Mouse (Mus musculus): ENCODE results near the gene Rph3al.

The Rph3al gene

GRCm38 (mm10) chr11:75938379-75938906, at the start of gene Rph3al:
TSS of gene Rph3al (minus strand) at chr11:75938429.
- DNase-seq (ENCODE audit: low read depth, low spot score), result no peak
- no peaks in the 10 kb centered on the region for H3K27me3 ChIP-seq (ENCODE audit: control insufficient read depth, insufficient read depth, low read length, poor library complexity, severe bottlenecking)
- H3K36me3 ChIP-seq (ENCODE audit: control insufficient read depth, insufficient read depth, low read length, poor library complexity, severe bottlenecking), result no peaks in the 10 kb centered on the region

GRCm38 (mm10) chr11:75985948-75986347, 47.7 kb upstream of the Rph3al start:
- no peaks in the 10 kb centered on the region for H3K36me3 ChIP-seq (ENCODE audit: control insufficient read depth, insufficient read depth, low read length, poor library complexity, severe bottlenecking)
- DNase-seq (ENCODE audit: low read depth, low spot score), result no peak
- H3K27me3 ChIP-seq (ENCODE audit: control insufficient read depth, insufficient read depth, low read length, poor library complexity, severe bottlenecking), result no peaks in the 10 kb centered on the region

GRCm38 (mm10) chr11:75984581-75984980, 46.4 kb upstream of the Rph3al start:
- Histone ChIP-seq H3K36me3 (ENCODE audit: control insufficient read depth, insufficient read depth, low read length, poor library complexity, severe bottlenecking) (no peaks in the 10 kb centered on the region), H3K27me3 (ENCODE audit: control insufficient read depth, insufficient read depth, low read length, poor library complexity, severe bottlenecking) (no peaks in the 10 kb centered on the region)
- peak; percentile 50 for DNase-seq (ENCODE audit: low read depth, low spot score)

- H3K36me3 ChIP-seq (ENCODE audit: control insufficient read depth, insufficient read depth, low read length, poor library complexity, severe bottlenecking), result no peaks in the 10 kb centered on the region
- no peaks in the 10 kb centered on the region for H3K27me3 ChIP-seq (ENCODE audit: control insufficient read depth, insufficient read depth, low read length, poor library complexity, severe bottlenecking)
These were observed 45.0 kb upstream of the Rph3al start for GRCm38 (mm10) chr11:75983194-75983593.

GRCm38 (mm10) chr11:75980413-75980812, 42.2 kb upstream of the Rph3al start:
- H3K27me3 ChIP-seq (ENCODE audit: control insufficient read depth, insufficient read depth, low read length, poor library complexity, severe bottlenecking), result no peaks in the 10 kb centered on the region
- H3K36me3 ChIP-seq (ENCODE audit: control insufficient read depth, insufficient read depth, low read length, poor library complexity, severe bottlenecking), result no peaks in the 10 kb centered on the region
- no peak for DNase-seq (ENCODE audit: low read depth, low spot score)

More at GRCm38 (mm10) chr11:75983194-75983593, 45.0 kb upstream of the Rph3al start:
- peak; percentile 67 for DNase-seq (ENCODE audit: low read depth, low spot score)

GRCm38 (mm10) chr11:75978051-75978450, 39.8 kb upstream of the Rph3al start:
- peak; percentile 63 for DNase-seq (ENCODE audit: low read depth, low spot score)
- H3K36me3 ChIP-seq (ENCODE audit: control insufficient read depth, insufficient read depth, low read length, poor library complexity, severe bottlenecking), result no peaks in the 10 kb centered on the region
- no peaks in the 10 kb centered on the region for H3K27me3 ChIP-seq (ENCODE audit: control insufficient read depth, insufficient read depth, low read length, poor library complexity, severe bottlenecking)

- Histone ChIP-seq H3K27me3 (ENCODE audit: control insufficient read depth, insufficient read depth, low read length, poor library complexity, severe bottlenecking) (no peaks in the 10 kb centered on the region), H3K36me3 (ENCODE audit: control insufficient read depth, insufficient read depth, low read length, poor library complexity, severe bottlenecking) (no peaks in the 10 kb centered on the region)
- DNase-seq (ENCODE audit: low read depth, low spot score), result peak; percentile 81
These were observed 38.5 kb upstream of the Rph3al start for GRCm38 (mm10) chr11:75976748-75977147.

GRCm38 (mm10) chr11:75973988-75974387, 35.8 kb upstream of the Rph3al start:
- peak; percentile 42 for DNase-seq (ENCODE audit: low read depth, low spot score)
- H3K36me3 ChIP-seq (ENCODE audit: control insufficient read depth, insufficient read depth, low read length, poor library complexity, severe bottlenecking), result no peaks in the 10 kb centered on the region
- H3K27me3 ChIP-seq (ENCODE audit: control insufficient read depth, insufficient read depth, low read length, poor library complexity, severe bottlenecking), result no peaks in the 10 kb centered on the region

- Histone ChIP-seq H3K36me3 (ENCODE audit: control insufficient read depth, insufficient read depth, low read length, poor library complexity, severe bottlenecking) (no peaks in the 10 kb centered on the region), H3K27me3 (ENCODE audit: control insufficient read depth, insufficient read depth, low read length, poor library complexity, severe bottlenecking) (no peaks in the 10 kb centered on the region)
- DNase-seq (ENCODE audit: low read depth, low spot score), result no peak
These were observed 34.8 kb upstream of the Rph3al start for GRCm38 (mm10) chr11:75972916-75973567.

GRCm38 (mm10) chr11:75972188-75972587, 34.0 kb upstream of the Rph3al start:
- DNase-seq (ENCODE audit: low read depth, low spot score), result no peak
- Histone ChIP-seq H3K36me3 (ENCODE audit: control insufficient read depth, insufficient read depth, low read length, poor library complexity, severe bottlenecking) (no peaks in the 10 kb centered on the region), H3K27me3 (ENCODE audit: control insufficient read depth, insufficient read depth, low read length, poor library complexity, severe bottlenecking) (no peaks in the 10 kb centered on the region)

GRCm38 (mm10) chr11:75970629-75971028, 32.4 kb upstream of the Rph3al start:
- no peaks in the 10 kb centered on the region for H3K36me3 ChIP-seq (ENCODE audit: control insufficient read depth, insufficient read depth, low read length, poor library complexity, severe bottlenecking)
- H3K27me3 ChIP-seq (ENCODE audit: control insufficient read depth, insufficient read depth, low read length, poor library complexity, severe bottlenecking), result no peaks in the 10 kb centered on the region
- DNase-seq (ENCODE audit: low read depth, low spot score), result peak; percentile 37

- Histone ChIP-seq H3K27me3 (ENCODE audit: control insufficient read depth, insufficient read depth, low read length, poor library complexity, severe bottlenecking) (no peaks in the 10 kb centered on the region), H3K36me3 (ENCODE audit: control insufficient read depth, insufficient read depth, low read length, poor library complexity, severe bottlenecking) (no peaks in the 10 kb centered on the region)
- DNase-seq (ENCODE audit: low read depth, low spot score), result no peak
These were observed 30.5 kb upstream of the Rph3al start for GRCm38 (mm10) chr11:75968761-75969160.

- no peaks in the 10 kb centered on the region for H3K36me3 ChIP-seq (ENCODE audit: control insufficient read depth, insufficient read depth, low read length, poor library complexity, severe bottlenecking)
- peak; percentile 89 for DNase-seq (ENCODE audit: low read depth, low spot score)
- H3K27me3 ChIP-seq (ENCODE audit: control insufficient read depth, insufficient read depth, low read length, poor library complexity, severe bottlenecking), result no peaks in the 10 kb centered on the region
These were observed 28.5 kb upstream of the Rph3al start for GRCm38 (mm10) chr11:75966401-75967372.

GRCm38 (mm10) chr11:75965674-75966400, 27.6 kb upstream of the Rph3al start:
- no peak for DNase-seq (ENCODE audit: low read depth, low spot score)
- no peaks in the 10 kb centered on the region for H3K27me3 ChIP-seq (ENCODE audit: control insufficient read depth, insufficient read depth, low read length, poor library complexity, severe bottlenecking)
- H3K36me3 ChIP-seq (ENCODE audit: control insufficient read depth, insufficient read depth, low read length, poor library complexity, severe bottlenecking), result no peaks in the 10 kb centered on the region

GRCm38 (mm10) chr11:75964476-75964730, 26.2 kb upstream of the Rph3al start:
- H3K36me3 ChIP-seq (ENCODE audit: control insufficient read depth, insufficient read depth, low read length, poor library complexity, severe bottlenecking), result no peaks in the 10 kb centered on the region
- DNase-seq (ENCODE audit: low read depth, low spot score), result no peak
- H3K27me3 ChIP-seq (ENCODE audit: control insufficient read depth, insufficient read depth, low read length, poor library complexity, severe bottlenecking), result no peaks in the 10 kb centered on the region
